Mouse (Mus musculus): Measurements from ENCODE around the gene Pank2. TPM values are rescaled to one million over a fixed set of nuclear protein-coding genes. Genes with fewer than 3 reads are reported as not detected.

Gene Pank2
- polyA plus RNA-seq, 1 experiment from 2014 or later: 17.2 TPM

- peaks cover 25% of the 10 kb centered on the region for H3K4me1 ChIP-seq (ENCODE audit: insufficient read depth)
- TF ChIP-seq EP300 (IDR thresholded peaks at IDR 0.05; ENCODE audit: low read depth): no peak
- no peak for TF ChIP-seq CTCF (IDR thresholded peaks at IDR 0.05; ENCODE audit: low read depth)
- peak overlapping the region; percentile 81 for H3K4me3 ChIP-seq (ENCODE audit: low read depth, low read length)
- H3K27ac ChIP-seq (ENCODE audit: low read depth): no peak overlapping the region
- H3K36me3 ChIP-seq (replicated peaks; ENCODE audit: insufficient read depth, low read length): no peaks in the 10 kb centered on the region; the same call in 1 of the 2 replicates
- H3K9ac ChIP-seq (replicated peaks): peak overlapping the region; percentile 92; the same call in 1 of the 2 replicates
- 48% methylated on average over 6 of the region's 6 CpGs for WGBS (ENCODE audit: insufficient replicate concordance)
- peak overlapping the region; percentile 80 for H3K4me2 ChIP-seq (ENCODE audit: low read depth, low read length)
- no peaks in the 10 kb centered on the region for H3K9me3 ChIP-seq (ENCODE audit: low read length)
- no peak for DNase-seq
- H3K27me3 ChIP-seq (ENCODE audit: insufficient read depth, low read length): no peaks in the 10 kb centered on the region
- no peak for ATAC-seq
Observed at GRCm38 (mm10) chr2:131264027-131264426, 1.7 kb downstream of the Pank2 start.

GRCm38 (mm10) chr2:131265056-131265455 lies 2.8 kb downstream of the Pank2 start:
- ATAC-seq (no peak), DNase-seq (no peak)
- no peak overlapping the region for H3K4me3 ChIP-seq (ENCODE audit: low read depth, low read length)
- WGBS (ENCODE audit: insufficient replicate concordance): 74% methylated on average over 2 of the region's 2 CpGs
- H3K27me3 ChIP-seq (ENCODE audit: insufficient read depth, low read length): no peaks in the 10 kb centered on the region
- no peaks in the 10 kb centered on the region; the same call in 1 of the 2 replicates for H3K36me3 ChIP-seq (replicated peaks; ENCODE audit: insufficient read depth, low read length)
- H3K9me3 ChIP-seq (ENCODE audit: low read length): no peaks in the 10 kb centered on the region
- H3K9ac ChIP-seq (replicated peaks): no peak overlapping the region
- no peak overlapping the region for H3K27ac ChIP-seq (ENCODE audit: low read depth)
- H3K4me2 ChIP-seq (ENCODE audit: low read depth, low read length): peak overlapping the region; percentile 80
- TF ChIP-seq EP300 (IDR thresholded peaks at IDR 0.05; ENCODE audit: low read depth) (no peak), CTCF (IDR thresholded peaks at IDR 0.05; ENCODE audit: low read depth) (no peak)
- peaks cover 23% of the 10 kb centered on the region for H3K4me1 ChIP-seq (ENCODE audit: insufficient read depth)

- H3K9ac ChIP-seq (replicated peaks): no peak overlapping the region
- H3K4me2 ChIP-seq (ENCODE audit: low read depth, low read length): no peak overlapping the region
- ATAC-seq (no peak), DNase-seq (no peak)
- peaks cover 60% of the 10 kb centered on the region for H3K36me3 ChIP-seq (replicated peaks; ENCODE audit: insufficient read depth, low read length)
- H3K4me1 ChIP-seq (ENCODE audit: insufficient read depth): no peaks in the 10 kb centered on the region
- over 99% methylated on average over 3 of the region's 3 CpGs for WGBS (ENCODE audit: insufficient replicate concordance)
- no peak overlapping the region for H3K4me3 ChIP-seq (ENCODE audit: low read depth, low read length)
- no peak overlapping the region for H3K27ac ChIP-seq (ENCODE audit: low read depth)
- H3K27me3 ChIP-seq (ENCODE audit: insufficient read depth, low read length): no peaks in the 10 kb centered on the region
- no peaks in the 10 kb centered on the region for H3K9me3 ChIP-seq (ENCODE audit: low read length)
- no peak for TF ChIP-seq EP300 (IDR thresholded peaks at IDR 0.05; ENCODE audit: low read depth)
- no peak for TF ChIP-seq CTCF (IDR thresholded peaks at IDR 0.05; ENCODE audit: low read depth)
Observed at GRCm38 (mm10) chr2:131275493-131275892, 13.2 kb downstream of the Pank2 start.

GRCm38 (mm10) chr2:131276722-131277121 lies 14.4 kb downstream of the Pank2 start:
- no peak overlapping the region for H3K9ac ChIP-seq (replicated peaks)
- H3K27ac ChIP-seq (ENCODE audit: low read depth): 0 out of 2 replicates have a peak overlapping the region, but pooled peaks have one; percentile 6
- WGBS (ENCODE audit: insufficient replicate concordance): 72% methylated on average over 5 of the region's 5 CpGs
- H3K27me3 ChIP-seq (ENCODE audit: insufficient read depth, low read length): no peaks in the 10 kb centered on the region
- DNase-seq (no peak), ATAC-seq (0 out of 2 replicates have a peak, but pooled peaks have one; percentile 27)
- no peaks in the 10 kb centered on the region for H3K4me1 ChIP-seq (ENCODE audit: insufficient read depth)
- no peaks in the 10 kb centered on the region for H3K9me3 ChIP-seq (ENCODE audit: low read length)
- H3K4me2 ChIP-seq (ENCODE audit: low read depth, low read length): no peak overlapping the region
- TF ChIP-seq EP300 (IDR thresholded peaks at IDR 0.05; ENCODE audit: low read depth) (no peak), CTCF (IDR thresholded peaks at IDR 0.05; ENCODE audit: low read depth) (no peak)
- peaks cover 68% of the 10 kb centered on the region for H3K36me3 ChIP-seq (replicated peaks; ENCODE audit: insufficient read depth, low read length)
- no peak overlapping the region for H3K4me3 ChIP-seq (ENCODE audit: low read depth, low read length)

GRCm38 (mm10) chr2:131281596-131281995 lies 19.3 kb downstream of the Pank2 start:
- TF ChIP-seq CTCF (IDR thresholded peaks at IDR 0.05; ENCODE audit: low read depth): no peak
- TF ChIP-seq EP300 (IDR thresholded peaks at IDR 0.05; ENCODE audit: low read depth): no peak
- no peaks in the 10 kb centered on the region for H3K9me3 ChIP-seq (ENCODE audit: low read length)
- no peak overlapping the region for H3K9ac ChIP-seq (replicated peaks)
- 88% methylated on average over 1 of the region's 1 CpGs for WGBS (ENCODE audit: insufficient replicate concordance)
- H3K36me3 ChIP-seq (replicated peaks; ENCODE audit: insufficient read depth, low read length): peaks cover 65% of the 10 kb centered on the region
- no peak overlapping the region for H3K4me3 ChIP-seq (ENCODE audit: low read depth, low read length)
- H3K27me3 ChIP-seq (ENCODE audit: insufficient read depth, low read length): no peaks in the 10 kb centered on the region
- H3K4me2 ChIP-seq (ENCODE audit: low read depth, low read length): no peak overlapping the region
- DNase-seq (no peak), ATAC-seq (no peak)
- no peak overlapping the region for H3K27ac ChIP-seq (ENCODE audit: low read depth)
- H3K4me1 ChIP-seq (ENCODE audit: insufficient read depth): no peaks in the 10 kb centered on the region

GRCm38 (mm10) chr2:131286276-131286675 lies 24.0 kb downstream of the Pank2 start:
- Histone ChIP-seq H3K4me3 (ENCODE audit: low read depth, low read length) (no peak overlapping the region), H3K4me2 (ENCODE audit: low read depth, low read length) (no peak overlapping the region), H3K36me3 (replicated peaks; ENCODE audit: insufficient read depth, low read length) (peaks cover 58% of the 10 kb centered on the region), H3K27me3 (ENCODE audit: insufficient read depth, low read length) (no peaks in the 10 kb centered on the region), H3K4me1 (ENCODE audit: insufficient read depth) (no peaks in the 10 kb centered on the region), H3K9me3 (ENCODE audit: low read length) (no peaks in the 10 kb centered on the region), H3K27ac (ENCODE audit: low read depth) (no peak overlapping the region), H3K9ac (replicated peaks) (no peak overlapping the region)
- ATAC-seq: no peak
- TF ChIP-seq CTCF (IDR thresholded peaks at IDR 0.05; ENCODE audit: low read depth): no peak
- no peak for TF ChIP-seq EP300 (IDR thresholded peaks at IDR 0.05; ENCODE audit: low read depth)
- 89% methylated on average over 1 of the region's 1 CpGs for WGBS (ENCODE audit: insufficient replicate concordance)
- no peak for DNase-seq

GRCm38 (mm10) chr2:131290669-131291068 lies 28.4 kb downstream of the Pank2 start:
- no peak for DNase-seq
- no peaks in the 10 kb centered on the region for H3K27me3 ChIP-seq (ENCODE audit: insufficient read depth, low read length)
- no peaks in the 10 kb centered on the region for H3K9me3 ChIP-seq (ENCODE audit: low read length)
- peaks cover 68% of the 10 kb centered on the region for H3K36me3 ChIP-seq (replicated peaks; ENCODE audit: insufficient read depth, low read length)
- no peaks in the 10 kb centered on the region for H3K4me1 ChIP-seq (ENCODE audit: insufficient read depth)
- no peak for TF ChIP-seq EP300 (IDR thresholded peaks at IDR 0.05; ENCODE audit: low read depth)
- no peak for TF ChIP-seq CTCF (IDR thresholded peaks at IDR 0.05; ENCODE audit: low read depth)
- H3K4me3 ChIP-seq (ENCODE audit: low read depth, low read length): no peak overlapping the region
- H3K9ac ChIP-seq (replicated peaks): no peak overlapping the region
- no peak for ATAC-seq
- no peak overlapping the region for H3K4me2 ChIP-seq (ENCODE audit: low read depth, low read length)
- no peak overlapping the region for H3K27ac ChIP-seq (ENCODE audit: low read depth)

All from liver, postnatal 0 days (tissue).